Mouse (Mus musculus) heart, adult 2 months (tissue): Measurements from ENCODE around the gene Elovl6. TPM values are rescaled to one million over a fixed set of nuclear protein-coding genes. Genes with fewer than 3 reads are reported as not detected.

Source experiments
- DNase-seq, 2 experiments: peaks; one replicate each; pipeline ENCODE4 v3.0.0; 2021
- H3K27ac ChIP-seq: fragments of 200-600 bp; 2 replicates; pipeline ENCODE4 v1.8.1; 2022
- H3K27me3 ChIP-seq: fragments of 200-500 bp; 2 replicates; pipeline ENCODE4 v1.6.1; 2012; ENCODE audit warnings: mild to moderate bottlenecking, low read length, inconsistent platforms, mixed read lengths; ENCODE audit not compliant: control insufficient read depth, insufficient read depth
- H3K36me3 ChIP-seq: fragments of 200-500 bp; 2 replicates; pipeline ENCODE4 v1.6.1; 2012; ENCODE audit warnings: low read length, inconsistent platforms; ENCODE audit not compliant: control insufficient read depth, insufficient read depth
- H3K4me1 ChIP-seq: fragments of 200-500 bp; 2 replicates; pipeline ENCODE4 v1.6.1; 2011; ENCODE audit warnings: low read length; ENCODE audit not compliant: control insufficient read depth, insufficient read depth
- H3K4me3 ChIP-seq: fragments of 200-600 bp; 2 replicates; pipeline ENCODE4 v1.8.1; 2022
- H3K79me2 ChIP-seq: fragments of 200-500 bp; replicated peaks from 2 replicates; pipeline ENCODE4 v1.6.1; 2012; ENCODE audit warnings: mild to moderate bottlenecking, inconsistent platforms, low read length, moderate library complexity, mixed read lengths; ENCODE audit not compliant: control insufficient read depth, insufficient read depth
- H3K9ac ChIP-seq: fragments of 200-500 bp; 2 replicates; pipeline ENCODE4 v1.6.1; 2012; ENCODE audit warnings: low read depth, mild to moderate bottlenecking, control low read depth, inconsistent platforms, low read length, mixed read lengths
- CTCF ChIP-seq: fragments of 200-600 bp; IDR thresholded peaks from 2 replicates; pipeline ENCODE4 v1.8.1; 2022; ENCODE audit warnings: antibody characterized with exemption, mild to moderate bottlenecking, moderate library complexity
- EP300 ChIP-seq: fragments of 200-500 bp; IDR thresholded peaks from 2 replicates; pipeline ENCODE4 v1.6.1; 2011; ENCODE audit warnings: low read depth, low read length, control low read depth; ENCODE audit not compliant: insufficient read depth
- POLR2A ChIP-seq: fragments of 200-500 bp; IDR thresholded peaks from 2 replicates; pipeline ENCODE4 v1.6.1; 2011; ENCODE audit warnings: mild to moderate bottlenecking, low read depth, low read length, control low read depth; ENCODE audit not compliant: insufficient read depth
- WGBS: fragments of 180-500 bp; shearing (Covaris S2); methylation state at CpG from one replicate; pipeline ENCODE4 v1.1.7; 2018; 5-methylcytosine and 5-hydroxymethylcytosine counted together
- intact Hi-C: fragments of 180-260 bp; cut with DNase I; formaldehyde crosslinking; loops from one replicate; pipeline ENCODE4 v1.15.1; 2025
- polyA plus RNA-seq: library from polyadenylated mRNA; depleted of rRNA; stranded (reverse); fragments of >200 nt; gene quantifications from 2 replicates; pipeline ENCODE4 v1.2.3, GENCODE M21; 2012
- total RNA-seq, 2 experiments: library from RNA; stranded (reverse); gene quantifications; 2 replicates each; pipeline ENCODE4 v1.2.3; 2021

Gene Elovl6
- total and polyA plus RNA-seq, 3 experiments = 1.3 to 19.8 (median 1.7) TPM

DNA sequence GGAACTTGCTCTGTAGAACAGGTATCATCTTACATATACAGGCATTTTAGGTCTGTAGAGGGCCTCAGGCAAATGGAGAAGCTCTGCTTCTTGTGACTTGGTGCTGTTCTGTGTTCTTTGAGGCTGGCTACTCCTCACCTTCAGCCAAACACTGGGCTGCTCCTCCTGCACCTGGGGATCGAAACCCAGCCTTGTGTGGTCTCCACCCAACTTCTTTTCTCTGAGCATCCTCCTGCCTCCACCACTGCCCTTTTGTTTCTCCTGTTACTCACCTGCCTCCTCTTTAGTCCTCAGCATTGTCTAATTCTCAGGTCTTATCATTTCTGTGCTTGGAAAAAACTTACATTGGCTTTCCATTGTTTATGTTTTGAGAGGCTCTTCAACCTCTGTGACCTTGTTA, 12.1 kb downstream of the Elovl6 start:
- intact Hi-C loops = no loop called here
- DNase-seq = no peak
- Histone ChIP-seq H3K36me3 (no peaks in the 10 kb centered on the region), H3K4me1 (no peaks in the 10 kb centered on the region), H3K27me3 (peaks cover 2% of the 10 kb centered on the region; the same call in 1 of the 2 replicates), H3K27ac (no peak overlapping the region), H3K4me3 (no peak overlapping the region), H3K79me2 (no peaks in the 10 kb centered on the region), H3K9ac (no peak overlapping the region)
- TF ChIP-seq POLR2A (no peak), EP300 (no peak), CTCF (no peak)
- 96% methylated on average over 1 of the region's 1 CpGs for WGBS

GRCm38 (mm10) chr3:129545228-129545627, 13.1 kb downstream of the Elovl6 start:
- 77% methylated on average over 1 of the region's 1 CpGs for WGBS
- TF ChIP-seq CTCF (no peak), POLR2A (no peak), EP300 (no peak)
- H3K4me1 ChIP-seq = no peaks in the 10 kb centered on the region
- no peaks in the 10 kb centered on the region for H3K36me3 ChIP-seq
- no peak overlapping the region for H3K27ac ChIP-seq
- peaks cover 2% of the 10 kb centered on the region; the same call in 1 of the 2 replicates for H3K27me3 ChIP-seq
- no peak overlapping the region for H3K9ac ChIP-seq
- no peak overlapping the region for H3K4me3 ChIP-seq
- no peak for DNase-seq
- H3K79me2 ChIP-seq = no peaks in the 10 kb centered on the region
- intact Hi-C loops = no loop called here

DNA sequence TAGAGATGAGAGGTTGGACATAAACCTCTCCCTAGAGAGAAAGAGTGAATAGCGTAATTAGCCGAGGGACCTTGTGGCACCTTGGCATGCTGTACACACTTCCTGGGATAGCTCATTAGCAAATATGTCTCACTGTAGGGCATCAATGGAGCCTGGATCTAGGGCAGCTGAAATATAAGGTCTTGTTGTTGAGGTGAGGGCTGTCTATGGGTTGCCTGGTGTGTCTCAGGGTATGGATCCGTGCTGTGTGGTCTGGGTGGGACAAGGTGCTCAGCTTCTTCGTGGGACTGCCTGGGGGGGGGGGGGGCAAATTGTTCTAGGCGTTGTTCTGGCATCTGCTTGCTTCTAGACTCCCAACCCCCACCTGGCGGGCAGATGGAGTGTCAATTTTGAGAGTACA, 13.6 kb downstream of the Elovl6 start:
- intact Hi-C loops = no loop called here
- Histone ChIP-seq H3K9ac (no peak overlapping the region), H3K79me2 (no peaks in the 10 kb centered on the region), H3K27me3 (peaks cover 2% of the 10 kb centered on the region; the same call in 1 of the 2 replicates), H3K36me3 (no peaks in the 10 kb centered on the region), H3K27ac (no peak overlapping the region), H3K4me3 (no peak overlapping the region), H3K4me1 (no peaks in the 10 kb centered on the region)
- DNase-seq = no peak
- 90% methylated on average over 6 of the region's 6 CpGs for WGBS
- TF ChIP-seq CTCF = no peak
- TF ChIP-seq POLR2A = no peak
- TF ChIP-seq EP300 = no peak

- intact Hi-C loops = no loop called here
- Histone ChIP-seq H3K27me3 (peaks cover 2% of the 10 kb centered on the region; the same call in 1 of the 2 replicates), H3K9ac (no peak overlapping the region), H3K4me1 (no peaks in the 10 kb centered on the region), H3K79me2 (no peaks in the 10 kb centered on the region), H3K36me3 (no peaks in the 10 kb centered on the region), H3K4me3 (no peak overlapping the region), H3K27ac (no peak overlapping the region)
- 73% methylated on average over 8 of the region's 8 CpGs for whole genome bisulfite sequencing
- TF ChIP-seq EP300 = no peak
- TF ChIP-seq CTCF = no peak
- no peak for TF ChIP-seq POLR2A
- no peak for DNase-seq
Observed at GRCm38 (mm10) chr3:129547837-129548435, 15.8 kb downstream of the Elovl6 start.

GRCm38 (mm10) chr3:129548760-129549159, 16.6 kb downstream of the Elovl6 start:
- H3K27me3 ChIP-seq = peaks cover 2% of the 10 kb centered on the region; the same call in 1 of the 2 replicates
- no peak overlapping the region for H3K9ac ChIP-seq
- DNase-seq = no peak
- H3K4me3 ChIP-seq = no peak overlapping the region
- no peak overlapping the region for H3K27ac ChIP-seq
- H3K36me3 ChIP-seq = no peaks in the 10 kb centered on the region
- no peaks in the 10 kb centered on the region for H3K79me2 ChIP-seq
- intact Hi-C loops = no loop called here
- H3K4me1 ChIP-seq = no peaks in the 10 kb centered on the region
- no peak for TF ChIP-seq POLR2A
- no peak for TF ChIP-seq CTCF
- TF ChIP-seq EP300 = no peak
- WGBS = 95% methylated on average over 8 of the region's 8 CpGs

GRCm38 (mm10) chr3:129549546-129549945, 17.4 kb downstream of the Elovl6 start:
- Histone ChIP-seq H3K4me1 (no peaks in the 10 kb centered on the region), H3K36me3 (no peaks in the 10 kb centered on the region), H3K27ac (no peak overlapping the region), H3K9ac (no peak overlapping the region), H3K4me3 (no peak overlapping the region), H3K79me2 (no peaks in the 10 kb centered on the region), H3K27me3 (no peaks in the 10 kb centered on the region)
- no peak for TF ChIP-seq POLR2A
- no peak for TF ChIP-seq EP300
- no peak for TF ChIP-seq CTCF
- 75% methylated on average over 5 of the region's 5 CpGs for WGBS
- no peak for DNase-seq
- intact Hi-C loops = no loop called here
